Mouse (Mus musculus): Measurements from ENCODE around the gene Galm.
A peak's percentile ranks its signal among the peaks of the same experiment; 100 is the strongest.

The Galm gene

DNA sequence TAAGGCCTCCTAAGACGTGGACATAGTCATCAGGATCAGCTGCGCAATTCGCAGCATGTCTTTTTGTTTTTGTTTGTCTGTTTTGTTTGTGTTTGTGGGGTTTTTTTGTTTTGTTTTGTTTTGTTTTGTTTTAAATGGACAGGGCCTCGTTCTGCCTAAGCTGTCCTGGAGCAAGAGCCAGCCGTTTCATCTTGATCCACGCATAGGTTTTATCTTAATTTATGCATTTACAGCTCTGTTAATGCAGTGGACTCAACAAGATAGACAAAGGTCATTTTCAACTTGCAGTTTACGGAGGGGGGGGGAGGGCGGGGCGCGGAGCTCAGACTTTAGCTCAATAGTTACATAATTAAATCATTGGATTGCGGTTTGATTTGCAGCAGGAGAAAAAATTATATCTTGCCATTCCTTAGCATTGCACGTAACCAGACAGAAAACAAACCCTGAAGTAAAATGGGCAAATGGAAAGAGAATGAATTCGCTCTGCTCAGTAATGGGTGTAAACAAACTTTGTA is 1.3 kb downstream of the Galm start:
- no peak for DNase-seq (ENCODE audit: low spot score in 2 of 2)

DNA sequence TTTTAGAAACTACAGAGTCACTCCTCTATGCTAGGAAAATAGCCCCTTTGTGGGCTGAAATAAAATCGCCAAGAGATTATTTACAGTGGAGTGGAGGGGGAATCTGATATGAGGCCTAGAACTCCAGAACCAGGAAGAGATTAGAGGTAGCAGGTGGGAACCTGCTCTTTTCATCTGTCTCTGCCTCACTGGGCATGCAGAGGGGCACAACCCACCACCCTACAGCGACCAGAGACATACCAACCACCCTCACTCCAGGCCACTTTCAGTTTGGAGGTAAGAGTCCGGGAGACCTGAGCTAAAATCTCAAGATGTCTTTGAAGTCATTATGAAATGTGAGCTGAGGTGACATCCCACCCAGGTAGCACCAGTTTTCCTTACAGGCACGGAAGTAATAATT is 2.1 kb downstream of the Galm start:
- DNase-seq (ENCODE audit: low spot score in 2 of 2): no peak

GRCm38 (mm10) chr17:80130718-80131430 is 3.6 kb downstream of the Galm start:
- DNase-seq (ENCODE audit: low spot score in 2 of 2): no peak

- DNase-seq (ENCODE audit: low spot score in 2 of 2): no peak
Measured at GRCm38 (mm10) chr17:80131431-80131766, 4.1 kb downstream of the Galm start.

GRCm38 (mm10) chr17:80131838-80132237 is 4.6 kb downstream of the Galm start:
- no peak for DNase-seq (ENCODE audit: low spot score in 2 of 2)

DNA sequence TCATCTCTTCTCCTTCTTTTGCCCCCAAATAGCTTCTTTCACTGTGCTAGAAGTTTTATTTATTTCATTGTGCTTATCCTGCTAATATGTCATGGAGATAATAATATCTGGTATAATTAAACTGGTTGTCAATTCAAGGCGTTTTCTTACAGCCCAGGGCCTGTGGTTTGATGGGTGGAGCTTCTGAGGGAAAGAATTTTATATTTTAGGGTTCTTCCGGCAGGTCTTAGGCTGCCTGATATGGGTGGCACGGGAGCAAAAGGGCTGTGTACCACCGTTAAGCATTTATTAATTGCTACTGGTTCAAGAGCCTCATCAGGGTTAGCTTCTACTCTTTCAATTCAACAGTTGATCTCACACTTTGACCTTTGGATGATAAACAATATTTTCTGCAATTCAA is 5.2 kb downstream of the Galm start:
- no peak for DNase-seq (ENCODE audit: low spot score in 2 of 2)

- no peak for DNase-seq (ENCODE audit: low spot score in 2 of 2)
Measured at GRCm38 (mm10) chr17:80138434-80139162, 11.3 kb downstream of the Galm start.

DNA sequence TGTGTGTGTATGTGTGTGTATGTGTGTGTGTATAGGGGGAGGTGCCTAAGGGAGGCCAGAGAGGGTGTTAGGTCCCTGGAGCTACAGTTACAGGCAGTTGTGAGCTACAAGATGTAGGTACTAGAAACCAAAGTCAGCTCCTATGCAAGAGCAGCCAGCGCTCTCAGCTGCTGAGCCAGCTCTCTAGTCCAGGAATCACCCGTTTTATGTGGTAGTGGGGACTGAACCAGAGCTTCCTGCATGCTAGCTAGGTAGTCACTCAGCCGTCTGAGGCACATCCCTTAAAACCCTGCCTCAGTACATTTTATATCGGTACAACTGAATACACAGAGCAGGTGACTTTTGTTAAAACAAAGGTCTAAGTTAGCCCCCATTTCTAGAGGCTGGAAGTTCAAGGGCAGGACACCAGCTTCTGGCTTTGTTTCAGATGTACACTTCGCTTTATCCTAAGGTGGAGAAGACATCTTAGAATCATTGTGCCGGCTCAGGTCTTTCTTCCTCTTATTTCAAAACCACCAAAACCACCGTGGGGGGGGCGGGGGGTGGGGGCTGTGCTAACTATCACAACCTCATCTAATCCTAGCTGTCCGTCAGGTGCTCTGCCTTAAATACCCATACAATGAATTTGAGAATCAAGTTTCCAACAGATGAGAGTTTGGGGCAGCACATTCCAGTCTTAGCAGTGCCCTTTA is 12.6 kb downstream of the Galm start:
- no peak for DNase-seq (ENCODE audit: low spot score in 2 of 2)

DNA sequence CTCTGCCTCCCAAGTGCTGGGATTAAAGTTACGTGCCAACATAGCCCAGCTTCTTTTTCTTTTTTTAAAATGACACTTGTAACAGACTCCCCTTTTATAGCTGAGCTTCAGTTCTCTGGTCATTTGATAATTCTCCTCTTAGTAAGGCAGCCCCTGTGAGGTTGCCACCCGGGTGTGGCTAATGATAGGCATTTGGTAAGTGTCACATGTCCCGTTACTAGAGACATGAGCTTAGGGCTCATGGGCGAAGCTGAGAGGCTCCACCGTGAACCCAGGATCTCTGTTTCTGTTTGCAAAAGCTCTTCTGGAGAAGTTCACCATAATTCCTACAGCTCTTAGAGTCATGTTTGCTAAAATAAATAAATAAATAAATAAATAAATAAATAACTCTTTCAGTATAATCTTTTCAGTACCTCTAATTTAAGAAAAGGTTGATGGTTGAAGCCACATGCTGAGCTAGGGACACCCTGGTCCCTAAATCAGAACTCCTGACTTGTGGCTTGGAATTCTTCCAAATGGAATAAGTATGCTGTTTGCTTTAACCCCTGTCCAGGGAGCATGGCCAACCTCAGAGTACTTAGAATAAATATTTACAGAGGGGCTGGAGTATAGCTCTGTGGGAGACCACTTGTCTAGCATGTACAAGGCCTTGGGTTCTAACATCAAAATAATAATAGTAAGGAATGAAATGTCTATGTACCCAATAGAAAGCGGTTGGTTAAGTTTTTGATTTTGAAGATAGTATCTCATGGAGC is 16.4 kb downstream of the Galm start:
- DNase-seq (ENCODE audit: low spot score in 2 of 2): no peak

DNA sequence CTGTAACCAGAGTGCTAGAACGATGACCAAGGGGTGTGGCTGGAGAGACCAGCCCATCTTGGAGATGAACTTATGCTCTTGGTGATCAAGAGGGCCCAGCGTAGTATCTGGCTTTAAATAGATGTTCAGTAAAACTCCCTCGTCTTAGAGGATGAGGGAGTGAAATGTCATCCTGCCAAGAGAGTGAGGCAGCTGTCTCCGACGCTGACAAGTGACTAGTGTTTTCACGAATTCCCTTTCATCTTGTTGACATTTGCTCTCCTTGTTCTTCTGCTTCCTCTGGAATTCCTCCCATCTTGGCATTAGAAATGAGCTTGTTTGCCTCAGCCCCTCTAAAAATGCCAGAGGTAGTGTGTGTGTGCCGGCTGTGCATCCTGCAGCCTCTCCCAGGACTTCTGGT is 17.9 kb downstream of the Galm start:
- DNase-seq (ENCODE audit: low spot score in 2 of 2): no peak

DNA sequence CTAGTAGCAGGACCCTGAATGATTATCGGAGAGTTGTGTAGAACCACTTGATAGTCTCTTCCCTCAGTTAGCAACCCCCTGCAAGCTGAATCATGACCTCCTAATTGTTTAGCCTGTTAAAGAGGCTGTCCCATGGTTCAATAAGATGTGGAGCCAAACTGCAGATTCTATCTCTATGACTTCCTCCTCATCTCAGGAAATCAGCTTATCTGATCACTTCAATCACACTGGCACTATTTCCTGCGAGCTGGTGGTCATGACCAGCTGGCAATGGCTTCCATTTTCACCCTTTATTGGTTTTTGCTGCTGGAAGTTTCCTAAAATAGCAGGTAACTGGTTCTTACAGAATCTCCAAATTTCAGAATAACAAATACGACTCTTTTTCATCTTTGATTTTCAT is 18.5 kb downstream of the Galm start:
- no peak for DNase-seq (ENCODE audit: low spot score in 2 of 2)

- peak in 1 of 2 experiments; percentile 49 for DNase-seq (ENCODE audit: low spot score in 2 of 2)
Measured at GRCm38 (mm10) chr17:80148053-80148994, 21.1 kb downstream of the Galm start.

GRCm38 (mm10) chr17:80148995-80149388 is 21.7 kb downstream of the Galm start:
- DNase-seq (ENCODE audit: low spot score in 2 of 2): no peak

DNA sequence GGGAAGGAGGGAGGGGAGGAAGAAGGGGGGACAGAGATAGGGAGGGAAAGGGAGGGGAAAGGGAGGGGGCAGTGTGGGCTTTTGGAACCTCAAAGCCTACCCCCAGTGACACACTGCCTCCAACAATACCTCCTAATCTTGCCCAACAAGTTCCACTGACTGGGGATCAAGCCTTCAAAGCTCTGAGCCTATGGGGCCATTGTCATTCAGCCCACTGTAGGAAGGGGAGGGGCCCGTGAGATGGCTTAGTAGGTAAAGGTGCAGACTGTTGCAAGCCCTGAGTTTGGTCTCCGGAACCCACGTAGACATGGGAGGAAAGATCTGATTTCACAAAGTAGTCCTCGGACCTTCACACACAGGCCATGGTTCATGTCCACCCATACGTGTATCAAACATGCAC is 24.1 kb downstream of the Galm start:
- no peak for DNase-seq (ENCODE audit: low spot score in 2 of 2)

GRCm38 (mm10) chr17:80152767-80153630 is 25.7 kb downstream of the Galm start:
- no peak for DNase-seq (ENCODE audit: low spot score in 2 of 2)

DNA sequence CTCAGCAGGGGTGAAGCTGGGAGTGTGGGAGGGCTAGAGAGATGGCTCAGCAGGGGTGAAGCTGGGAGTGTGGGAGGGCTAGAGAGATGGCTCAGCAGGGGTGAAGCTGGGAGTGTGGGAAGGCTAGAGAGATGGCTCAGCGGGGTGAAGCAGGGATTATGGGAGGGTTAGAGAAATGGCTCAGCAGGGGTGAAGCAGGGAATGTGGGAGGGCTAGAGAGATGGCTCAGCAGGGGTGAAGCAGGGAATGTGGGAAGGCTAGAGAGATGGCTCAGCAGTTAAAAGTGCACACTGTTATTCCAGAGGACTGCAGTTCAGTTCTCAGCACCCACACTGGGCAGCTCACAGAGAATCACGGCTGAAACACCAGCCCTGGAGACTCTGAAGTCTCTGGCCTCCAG is 26.4 kb downstream of the Galm start:
- DNase-seq (ENCODE audit: low spot score in 2 of 2): no peak

- DNase-seq (ENCODE audit: low spot score in 2 of 2): no peak
Measured at GRCm38 (mm10) chr17:80156905-80157304, 29.6 kb downstream of the Galm start.

DNA sequence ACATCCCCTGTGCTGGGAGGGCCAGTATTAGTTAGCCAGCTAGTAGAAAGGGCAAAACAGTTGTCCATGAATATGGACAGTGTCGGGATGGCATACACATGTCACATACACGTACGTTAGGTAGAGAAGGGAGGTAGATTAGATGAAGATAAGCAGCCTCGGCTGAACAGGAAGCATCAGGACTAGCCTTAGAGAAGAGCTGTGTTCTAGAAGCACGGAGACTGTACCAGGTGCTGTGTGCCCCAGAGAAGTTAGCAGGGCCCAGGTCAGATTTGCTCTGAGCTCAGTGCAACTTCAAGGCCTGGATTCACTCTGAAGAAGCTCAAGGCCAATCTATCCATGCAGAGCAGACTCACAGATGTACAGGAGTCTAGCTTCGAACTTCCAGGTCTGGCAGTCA is 30.2 kb downstream of the Galm start:
- no peak for DNase-seq (ENCODE audit: low spot score in 2 of 2)

DNA sequence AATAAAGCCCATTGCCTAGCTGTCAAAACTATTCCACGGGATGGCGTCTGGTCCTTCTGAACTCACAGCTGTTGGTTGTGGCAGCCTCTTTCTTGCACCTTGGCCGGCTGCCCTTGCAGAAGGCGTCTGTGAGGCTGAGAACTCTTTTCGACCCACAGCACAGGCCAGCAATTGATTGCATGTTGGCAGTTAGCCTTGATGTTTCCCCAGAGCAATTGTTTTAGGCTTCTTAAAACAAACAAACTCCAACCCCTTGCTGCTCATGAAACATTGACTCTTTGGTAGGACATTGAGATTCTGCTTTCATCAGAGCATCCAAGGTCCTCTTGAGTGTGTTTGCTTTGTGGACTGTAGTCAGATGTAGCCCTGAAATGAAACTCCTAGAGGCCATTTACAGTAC is 33.2 kb downstream of the Galm start:
- DNase-seq (ENCODE audit: low spot score in 2 of 2): peak; percentile 35 to 65

DNA sequence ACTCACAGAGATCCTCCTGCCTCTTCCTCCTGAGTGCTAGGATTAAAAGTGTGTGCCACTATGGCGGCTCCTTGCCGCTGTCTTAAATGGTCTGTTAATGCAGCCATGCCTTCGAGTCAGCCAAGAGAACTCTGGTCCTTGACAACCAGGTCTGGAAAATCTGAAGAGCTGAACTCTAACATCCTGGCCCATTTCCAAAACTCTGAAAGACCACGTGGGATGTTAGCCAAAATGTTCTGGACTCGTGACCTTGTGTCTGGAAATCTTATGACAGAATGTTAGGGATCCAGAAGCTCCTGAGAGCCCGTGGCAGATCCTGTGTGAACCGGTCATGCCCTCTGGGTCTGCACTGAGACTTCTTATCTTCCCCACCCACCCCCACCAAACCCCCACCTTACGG is 36.7 kb downstream of the Galm start:
- DNase-seq (ENCODE audit: low spot score in 2 of 2): no peak
